Mouse (Mus musculus): ENCODE data around the gene Olfr1414. TPM values are rescaled to one million over a fixed set of nuclear protein-coding genes. Genes with fewer than 3 reads are reported as not detected.
"Not testable (repeated sequence)": the region's sequence is repeated elsewhere in the genome, so short reads cannot be mapped to it uniquely, and the experiment has no call there.

The Olfr1414 gene
- total RNA-seq (2021), result not detected
- long read RNA-seq, experiment 1, result 0 reads
- long read RNA-seq, experiment 2, result 0 reads

DNA sequence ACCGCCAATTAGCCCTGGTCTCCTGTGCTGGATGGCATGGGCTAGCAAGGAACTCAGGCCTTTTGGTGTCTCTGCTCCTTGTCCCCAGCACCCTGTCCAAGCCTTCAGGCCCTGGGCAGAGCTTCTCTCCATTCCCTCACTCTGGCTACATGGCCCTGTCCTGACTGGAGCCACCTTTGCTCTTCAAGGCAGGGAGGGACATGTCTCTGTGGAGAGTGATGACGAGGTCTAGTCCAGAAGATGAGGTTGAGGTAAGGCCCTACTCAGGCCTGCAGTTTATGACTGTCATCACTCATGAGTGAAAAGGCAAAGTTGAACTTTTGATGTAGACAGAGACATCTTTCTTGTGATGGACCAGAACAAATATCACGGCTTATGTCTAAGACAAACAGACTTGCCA lies at the start of gene Olfr1414:
Gene Olfr1414 (minus strand): TSS at position 101 of the 400 bp plus-strand sequence.
- DNase-seq (ENCODE audit: low spot score in 2 of 2), result no peak

DNA sequence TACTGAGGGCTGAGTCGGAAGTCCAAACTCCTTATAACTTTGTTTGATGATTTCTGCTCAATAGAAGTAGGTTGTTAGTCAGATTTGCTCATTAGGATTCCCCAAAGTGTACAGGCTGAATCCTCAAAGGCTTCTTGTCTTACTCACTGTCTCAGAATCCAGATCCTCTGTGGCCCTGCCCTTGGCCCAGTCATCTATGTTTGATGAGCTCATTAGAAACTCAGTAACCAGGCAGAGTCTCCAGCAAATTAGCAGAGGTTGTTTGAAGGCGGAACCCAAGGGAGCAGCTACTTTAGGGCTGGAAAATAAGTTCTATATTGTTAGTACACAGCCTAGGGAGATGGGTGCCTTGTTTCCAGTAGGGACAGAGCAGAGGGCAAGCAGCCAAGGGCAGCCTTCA lies 27.5 kb upstream of the Olfr1414 start:
- no peak for DNase-seq (ENCODE audit: low spot score in 2 of 2)

DNA sequence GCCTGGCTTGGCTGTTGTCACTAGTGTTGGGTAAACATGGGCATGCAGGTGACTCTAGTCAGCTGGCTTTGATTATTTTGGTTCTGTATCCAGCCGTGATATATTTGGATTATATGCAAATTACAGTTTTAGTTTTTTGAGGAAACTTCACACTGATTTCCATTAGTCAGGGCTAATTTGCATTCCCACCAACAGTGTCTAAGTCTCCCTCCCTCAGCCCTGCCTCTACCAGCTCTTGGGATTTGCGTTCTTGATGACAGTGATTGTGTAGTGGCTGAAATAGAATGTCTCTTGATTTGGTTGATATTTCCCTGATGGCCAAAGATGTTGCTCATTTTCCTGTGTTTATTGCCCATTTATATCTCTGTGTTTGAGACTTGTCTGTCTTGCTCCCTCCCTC lies 20.6 kb upstream of the Olfr1414 start:
- DNase-seq (ENCODE audit: low spot score in 2 of 2), result no peak

DNA sequence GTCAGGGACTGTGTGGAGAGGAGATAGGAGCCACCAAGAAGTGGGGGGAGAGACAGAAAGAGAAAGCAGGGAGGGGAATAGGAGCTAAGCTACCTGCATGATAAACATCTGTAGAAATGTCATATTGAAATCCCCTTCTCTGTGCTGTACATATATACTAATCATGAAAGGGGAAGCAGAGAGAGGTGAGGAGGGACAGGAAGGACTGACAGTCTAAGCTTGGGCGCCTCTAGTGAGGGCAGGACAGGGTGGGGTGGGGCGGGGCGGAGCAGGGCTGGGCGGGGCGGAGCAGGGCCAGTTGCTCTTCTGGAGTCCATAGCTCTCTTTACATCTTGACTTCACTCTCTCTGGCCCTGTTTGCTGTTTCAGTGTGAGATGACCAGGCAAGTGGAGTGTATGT lies 18.5 kb upstream of the Olfr1414 start:
- DNase-seq (ENCODE audit: low spot score in 2 of 2), result no peak

DNA sequence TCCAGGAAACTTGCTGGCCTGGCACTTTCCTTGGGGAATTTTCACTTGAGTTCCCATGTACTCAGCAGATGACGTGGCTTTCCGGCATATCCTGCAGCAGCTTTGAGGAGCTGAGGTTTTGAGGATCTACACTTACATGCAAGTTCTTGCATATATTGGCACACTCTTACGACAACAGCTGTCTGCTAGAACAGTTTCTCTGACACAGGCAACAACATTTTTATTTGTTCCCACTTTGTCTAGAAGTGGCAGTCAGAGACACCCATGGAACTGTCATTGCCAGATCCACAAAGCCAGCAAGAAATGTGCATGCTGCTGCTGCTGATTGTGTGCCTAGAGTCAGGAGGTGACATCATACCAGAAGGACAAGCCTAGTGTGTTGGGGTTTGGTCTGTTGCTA lies 5.3 kb upstream of the Olfr1414 start:
- no peak for DNase-seq (ENCODE audit: low spot score in 2 of 2)

DNA sequence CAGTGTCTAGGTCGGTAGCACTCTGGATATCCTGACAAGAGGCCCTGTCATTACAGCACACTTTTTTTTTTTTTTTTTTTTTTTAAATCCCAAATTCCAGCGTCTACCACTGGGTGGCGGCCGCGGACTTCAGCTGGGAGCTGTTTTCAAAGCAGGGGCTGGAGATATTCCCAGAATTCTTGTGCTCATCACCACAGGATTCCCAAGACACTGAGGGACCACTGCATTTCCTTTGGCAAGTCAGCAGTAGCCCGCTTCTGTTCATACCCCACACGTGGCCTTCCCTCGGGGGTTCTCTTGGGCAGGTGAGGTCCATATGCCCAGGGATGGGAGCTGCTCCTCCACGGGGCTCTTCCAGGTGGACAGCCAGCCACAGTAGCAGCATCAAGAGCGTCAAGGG lies 2.9 kb upstream of the Olfr1414 start:
- DNase-seq (ENCODE audit: low spot score in 2 of 2), result peak; percentile 56 to 71

DNA sequence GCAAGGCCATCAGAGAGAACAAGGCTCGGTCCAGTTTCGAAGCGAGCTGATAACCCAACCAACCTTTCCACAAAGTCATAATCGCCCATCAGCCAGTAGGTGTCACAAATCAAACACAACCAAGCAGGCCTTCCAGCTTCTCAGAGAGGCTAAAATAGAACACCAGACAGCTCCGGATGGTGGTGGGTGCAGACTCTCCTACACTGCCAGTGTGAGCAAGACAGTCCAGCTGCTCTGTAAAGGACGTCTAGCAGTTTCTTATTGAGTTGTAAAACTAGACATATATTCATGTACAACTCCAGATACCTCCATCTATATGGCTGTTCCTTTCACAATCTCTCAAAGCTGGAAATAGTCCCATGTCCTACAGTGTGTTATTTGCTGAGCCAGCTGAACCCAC lies 585 bp upstream of the Olfr1414 start:
- DNase-seq (ENCODE audit: low spot score in 2 of 2), result peak in 1 of 2 experiments; percentile 30

DNA sequence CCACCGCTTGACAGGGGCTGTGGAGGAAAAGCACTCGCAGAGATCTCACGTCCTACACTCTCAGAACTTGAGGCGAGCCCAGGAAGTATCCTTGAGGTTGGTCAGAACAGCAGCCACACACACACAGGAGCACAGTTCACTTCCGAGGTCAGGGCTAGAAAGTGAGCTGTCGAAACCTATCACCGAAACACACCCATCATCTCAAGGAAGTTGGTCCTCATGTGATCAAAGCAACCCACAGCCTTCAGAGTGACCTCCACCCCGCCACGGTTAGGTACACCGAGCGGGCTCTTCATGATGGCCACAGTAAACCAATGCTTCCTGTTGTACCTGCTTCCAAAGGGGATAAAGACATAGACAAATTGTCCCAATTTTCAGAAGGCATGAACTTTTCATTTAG lies 3.1 kb downstream of the Olfr1414 start:
- DNase-seq (ENCODE audit: low spot score in 2 of 2), result no peak

DNA sequence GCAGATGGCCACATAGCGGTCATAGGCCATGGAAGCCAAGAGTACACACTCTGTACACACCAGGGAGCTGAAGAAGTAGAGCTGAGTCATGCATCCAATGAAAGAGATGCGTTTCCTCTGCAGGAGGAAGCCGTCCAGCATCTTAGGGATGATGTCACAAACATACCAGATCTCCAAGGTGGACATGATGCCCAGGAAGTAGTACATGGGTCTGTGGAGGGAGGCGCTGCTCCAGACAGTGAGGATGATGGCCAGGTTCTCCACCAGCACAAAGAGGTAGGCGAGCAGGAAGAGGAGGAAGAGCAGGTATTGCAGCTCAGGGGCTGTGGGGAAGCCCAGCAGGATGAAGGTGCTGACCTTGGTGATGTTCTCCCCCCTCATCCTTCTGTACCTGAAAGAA lies 6.8 kb downstream of the Olfr1414 start:
- not testable (repeated sequence) for DNase-seq (ENCODE audit: low spot score in 2 of 2)

DNA sequence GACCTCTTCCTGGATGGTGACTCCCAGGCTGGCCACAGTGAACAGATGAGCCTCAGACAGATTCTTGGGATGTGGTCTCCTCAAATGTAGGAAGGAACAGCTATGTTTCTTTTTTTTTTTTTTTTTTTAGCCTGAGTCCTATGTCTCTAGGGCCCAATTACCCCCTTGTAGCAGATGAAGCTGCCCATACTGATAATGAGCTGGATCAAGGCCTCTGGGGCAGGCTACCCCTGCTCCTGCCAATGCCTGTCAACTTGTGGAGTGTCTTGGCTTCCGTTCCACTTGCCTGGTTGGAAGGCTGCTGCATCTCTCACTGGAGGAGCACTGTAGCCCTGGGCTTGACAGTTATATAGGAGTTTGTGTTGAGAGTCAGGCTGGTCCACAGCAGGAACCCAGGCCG lies 22.5 kb downstream of the Olfr1414 start, which contains the start of gene Olfr1415:
Gene Olfr1415 (minus strand): TSS at position 101 of the 400 bp plus-strand sequence.
- no peak for DNase-seq (ENCODE audit: low spot score in 2 of 2)

DNA sequence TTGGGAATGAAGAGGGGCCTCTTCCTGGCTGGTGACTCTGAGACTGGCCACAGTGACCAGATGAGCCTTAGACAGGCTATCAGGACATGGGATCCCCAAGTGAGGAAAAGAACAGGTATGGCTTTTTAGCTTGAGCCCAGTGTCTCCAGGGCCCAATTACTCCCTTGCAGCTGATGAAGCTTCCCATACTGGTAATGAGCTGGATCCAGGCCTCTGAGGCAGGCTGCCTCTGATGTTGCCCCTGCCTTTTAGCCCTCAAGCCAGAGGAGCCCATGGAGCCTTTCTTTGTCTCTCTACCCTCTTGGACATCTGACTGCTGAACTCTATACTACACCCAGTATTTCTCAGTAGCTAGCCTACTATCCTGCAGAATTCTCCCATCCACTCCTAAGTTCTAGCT lies 33.4 kb downstream of the Olfr1414 start, which contains the start of gene Olfr1416:
Gene Olfr1416 (minus strand): TSS at position 101 of the 400 bp plus-strand sequence.
- no peak for DNase-seq (ENCODE audit: low spot score in 2 of 2)

DNA sequence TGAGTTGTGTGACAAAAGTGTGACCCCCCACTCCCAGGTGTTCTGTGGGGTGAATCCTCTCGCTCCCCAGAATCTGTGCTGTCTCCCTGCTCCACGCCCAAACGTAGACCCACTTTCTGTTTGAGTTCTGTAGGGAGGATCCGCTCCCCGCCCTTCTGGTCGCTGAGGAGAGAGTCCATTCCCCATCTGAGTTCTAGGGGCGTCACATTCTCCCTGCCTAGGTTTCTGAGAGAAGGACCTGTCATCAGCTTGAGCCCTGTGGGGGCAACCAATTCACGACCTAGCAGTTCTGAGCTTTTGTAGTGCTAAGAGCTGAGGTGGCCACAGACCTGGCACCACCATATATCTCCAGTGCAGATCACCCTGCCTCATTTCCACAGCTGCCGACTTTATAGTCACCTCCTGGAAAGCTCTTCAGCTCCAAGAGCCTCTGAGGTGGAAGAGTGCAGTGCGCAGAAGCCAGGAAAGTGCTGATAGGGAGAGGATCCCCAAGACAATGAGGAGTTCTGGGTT lies 44.3 kb downstream of the Olfr1414 start:
- DNase-seq (ENCODE audit: low spot score in 2 of 2), result no peak

DNA sequence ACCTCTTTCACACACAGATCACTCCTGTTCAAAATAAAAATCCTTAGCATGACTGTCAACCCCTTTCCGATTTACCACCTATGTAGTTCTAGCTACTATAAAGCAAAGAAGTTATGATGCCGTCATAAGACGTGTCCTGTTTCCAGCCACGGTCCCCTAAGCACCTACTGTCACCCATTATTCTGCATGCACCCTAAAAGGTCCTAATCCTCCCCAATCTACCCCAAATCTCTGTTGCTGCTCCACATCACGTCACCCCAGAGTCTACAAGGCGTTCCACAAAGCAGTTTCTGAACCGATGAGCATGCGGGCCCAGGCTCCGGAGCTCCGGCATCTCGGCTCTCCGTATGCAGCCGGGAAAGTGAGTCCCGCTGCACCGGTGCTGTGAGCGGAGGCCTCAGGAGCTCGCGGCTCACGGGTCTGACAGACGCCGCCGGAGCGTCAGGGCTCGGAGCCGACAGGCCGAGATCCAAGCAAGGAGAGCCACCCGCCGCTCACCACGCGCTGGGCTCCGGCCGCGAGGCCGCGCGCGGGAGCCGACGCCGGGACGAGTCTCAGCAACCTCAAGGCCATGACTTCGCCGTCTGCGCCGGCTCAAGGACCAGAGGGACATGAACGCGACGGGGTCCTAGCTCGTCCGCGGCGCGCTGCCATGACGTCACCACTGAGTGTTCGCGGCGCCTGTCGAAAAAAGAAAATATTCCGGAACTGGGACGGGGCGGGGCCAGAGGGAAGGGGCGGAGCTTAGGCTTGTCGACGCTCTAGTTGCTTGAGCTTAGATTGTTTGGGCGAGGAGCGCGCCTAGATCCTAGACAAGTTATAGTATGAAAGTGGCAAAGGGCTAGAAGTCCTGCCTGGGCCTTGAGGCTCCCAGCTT lies 45.1 kb downstream of the Olfr1414 start, which contains the start of gene Ndufa10:
Gene Ndufa10 (minus strand): TSS at position 696 of the 877 bp plus-strand sequence.
- DNase-seq (ENCODE audit: low spot score in 2 of 2), result peak; percentile 93 to 95

DNA sequence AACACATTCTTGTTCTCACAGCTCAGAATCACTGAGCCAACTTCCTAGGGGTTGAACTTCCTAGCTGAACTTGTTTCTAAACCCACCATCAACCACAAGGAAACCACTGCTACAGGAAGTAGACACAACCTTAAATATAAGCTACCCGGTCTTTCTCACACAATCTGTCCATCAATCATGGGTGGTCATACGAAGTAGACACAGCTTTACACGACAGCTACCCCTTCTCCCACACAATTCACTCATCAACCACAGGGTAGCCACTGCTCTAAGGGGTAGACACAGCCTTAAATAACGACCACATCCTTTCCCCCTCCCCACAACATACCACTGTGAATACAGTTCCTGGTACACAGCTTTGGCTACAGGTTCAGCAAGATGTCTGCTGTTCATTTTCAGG lies 49.6 kb downstream of the Olfr1414 start:
- no peak for DNase-seq (ENCODE audit: low spot score in 2 of 2)

DNA sequence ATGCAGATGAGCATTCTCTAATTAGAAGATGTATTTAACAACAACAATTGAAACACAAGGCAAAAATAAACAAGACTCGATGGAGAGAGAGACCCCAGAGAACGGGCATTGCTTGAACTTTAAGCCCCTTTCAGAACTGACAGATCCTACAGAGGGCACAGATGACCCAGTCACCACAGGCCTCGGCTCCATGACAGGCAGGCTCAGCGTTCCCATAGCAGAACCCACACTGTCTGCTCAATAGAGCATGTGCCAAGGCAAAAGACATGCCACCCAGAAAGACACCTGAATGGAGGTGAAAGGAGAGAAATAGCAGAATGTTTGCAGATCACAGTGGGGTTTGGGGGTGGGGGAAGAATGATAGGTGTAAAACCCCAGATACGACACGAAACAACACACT lies 60.0 kb downstream of the Olfr1414 start:
- no peak for DNase-seq (ENCODE audit: low spot score in 2 of 2)

DNA sequence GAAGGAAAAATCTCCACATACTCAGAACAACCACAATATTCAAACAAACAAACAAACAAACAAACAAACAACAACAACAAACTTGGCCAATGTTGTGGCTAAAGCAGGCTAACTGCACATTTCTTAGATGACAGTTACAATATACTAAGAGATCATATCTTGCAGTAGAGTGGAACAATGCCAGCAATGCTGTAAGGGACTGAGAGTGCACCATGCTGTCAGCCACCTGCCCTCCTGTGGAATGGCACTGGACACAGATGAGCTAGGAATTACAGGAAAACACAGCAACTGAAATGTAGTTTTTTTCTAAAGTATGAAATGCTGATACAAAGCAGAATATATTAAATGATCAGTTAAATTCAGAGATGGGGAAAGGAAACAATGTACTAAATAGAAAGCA lies 60.7 kb downstream of the Olfr1414 start:
- DNase-seq (ENCODE audit: low spot score in 2 of 2), result no peak

Small RNA genes within 50 kb of the gene (microRNA-seq; reads per million reads assigned to microRNA genes)
- 11.0 to 11.1 reads per million in 2 experiments for gene Mir6900

Other genes starting within 250 kb of the Olfr1414 start
- gene Ndufa10, start 44.8 kb downstream of the Olfr1414 start, total RNA-seq (2021), result 100 to 1,000 TPM; 261 to 268 TPM
- not detected for gene Olfr1416, start 33.5 kb downstream of the Olfr1414 start, total RNA-seq (2021)
- not detected for gene Olfr1415, start 22.6 kb downstream of the Olfr1414 start, total RNA-seq (2021)
- not detected for gene Olfr1413, start 52.7 kb upstream of the Olfr1414 start, total RNA-seq (2021)
- not detected for gene Olfr1412, start 67.1 kb upstream of the Olfr1414 start, total RNA-seq (2021)
- not detected for gene Olfr1411, start 75.8 kb upstream of the Olfr1414 start, total RNA-seq (2021)
- under 1 TPM in 1 of 2 experiments, not detected in 1; 0.14 TPM for gene Olfr1410, start 87.1 kb upstream of the Olfr1414 start, total RNA-seq (2021)
- under 1 TPM in 1 of 2 experiments, not detected in 1; 0.07 TPM for gene Olfr12, start 99.1 kb upstream of the Olfr1414 start, total RNA-seq (2021)
- gene Cops9, start 123.3 kb upstream of the Olfr1414 start, total RNA-seq (2021), result 100 to 1,000 TPM; 315 to 327 TPM
- gene Otos, start 130.2 kb upstream of the Olfr1414 start, total RNA-seq (2021), result 1 to 10 TPM in 1 of 2 experiments, under 1 TPM in 1; 0.60 to 1.0 TPM